Mouse (Mus musculus): ENCODE measurements around the gene Capn2. TPM values are rescaled to one million over a fixed set of nuclear protein-coding genes. Genes with fewer than 3 reads are reported as not detected.

The Capn2 gene
- polyA plus RNA-seq, 1 experiment from 2014 or later, result 23.6 TPM

DNA sequence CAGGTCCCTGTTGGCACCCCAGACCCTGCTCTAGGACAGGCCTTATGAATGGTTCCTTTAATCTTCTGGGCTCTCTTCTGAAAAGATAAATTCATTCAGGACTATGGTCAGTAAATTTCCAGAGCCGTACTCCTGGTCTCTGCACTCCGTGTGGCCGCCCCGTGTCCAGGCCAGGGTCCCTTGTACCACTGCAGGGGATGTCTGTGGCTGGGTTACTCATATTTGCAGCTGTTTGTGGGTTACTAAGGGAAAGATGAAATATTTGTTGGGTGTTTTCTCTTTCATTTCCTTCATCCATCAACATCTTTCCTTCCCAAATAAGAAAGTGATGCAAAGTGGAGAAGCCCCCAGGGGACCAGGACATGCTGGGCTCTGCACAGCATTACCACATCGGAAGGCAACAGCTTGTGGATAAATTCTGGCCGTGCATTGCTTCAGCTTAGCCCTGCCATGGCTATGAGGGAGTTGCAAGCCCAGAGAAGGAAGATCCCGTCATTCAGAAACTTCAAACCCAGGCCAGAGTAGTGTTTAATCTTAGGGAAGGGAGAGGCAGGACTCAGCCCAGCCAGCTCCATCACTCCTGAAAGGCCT, 15.5 kb downstream of the Capn2 start:
- Histone ChIP-seq H3K27ac (ENCODE audit: low read depth) (no peak overlapping the region), H3K27me3 (ENCODE audit: insufficient read depth, low read length) (no peaks in the 10 kb centered on the region), H3K4me3 (ENCODE audit: low read depth, low read length) (no peak overlapping the region), H3K9ac (replicated peaks) (no peak overlapping the region), H3K4me1 (ENCODE audit: insufficient read depth) (peaks cover 55% of the 10 kb centered on the region), H3K4me2 (ENCODE audit: low read depth, low read length) (no peak overlapping the region), H3K36me3 (replicated peaks; ENCODE audit: insufficient read depth, low read length) (0 out of 2 replicates have a peak, but pooled peaks cover 5% of the 10 kb centered on the region), H3K9me3 (ENCODE audit: low read length) (no peaks in the 10 kb centered on the region)
- TF ChIP-seq EP300 (IDR thresholded peaks at IDR 0.05; ENCODE audit: low read depth) (no peak), CTCF (IDR thresholded peaks at IDR 0.05; ENCODE audit: low read depth) (no peak)
- 74% methylated on average over 7 of the region's 7 CpGs for WGBS (ENCODE audit: insufficient replicate concordance)
- DNase-seq (no peak), ATAC-seq (no peak)

DNA sequence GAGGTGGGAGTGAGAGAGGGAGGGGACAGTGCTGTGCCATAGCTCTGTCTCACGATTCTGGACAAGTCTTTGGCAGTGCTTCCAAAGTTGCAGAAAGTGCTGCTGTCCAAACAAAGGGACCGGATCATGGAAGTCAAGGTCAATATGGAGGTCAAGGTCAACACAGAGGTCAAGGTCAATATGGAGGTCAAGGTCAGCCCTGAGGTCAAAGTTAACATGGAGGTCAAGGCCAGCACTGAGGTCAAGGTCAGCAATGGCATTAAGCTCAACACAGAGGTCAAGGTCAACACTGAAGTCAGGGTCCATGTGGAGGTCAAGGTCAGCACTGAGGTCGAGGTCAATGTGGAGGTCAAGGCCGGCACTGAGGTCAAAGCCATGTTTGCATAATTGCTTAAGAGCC, 16.6 kb downstream of the Capn2 start:
- Histone ChIP-seq H3K4me1 (ENCODE audit: insufficient read depth) (peaks cover 54% of the 10 kb centered on the region), H3K36me3 (replicated peaks; ENCODE audit: insufficient read depth, low read length) (0 out of 2 replicates have a peak, but pooled peaks cover 5% of the 10 kb centered on the region), H3K4me2 (ENCODE audit: low read depth, low read length) (no peak overlapping the region), H3K27ac (ENCODE audit: low read depth) (peak overlapping the region; percentile 84), H3K27me3 (ENCODE audit: insufficient read depth, low read length) (no peaks in the 10 kb centered on the region), H3K9ac (replicated peaks) (no peak overlapping the region), H3K9me3 (ENCODE audit: low read length) (no peaks in the 10 kb centered on the region), H3K4me3 (ENCODE audit: low read depth, low read length) (no peak overlapping the region)
- 62% methylated on average over 4 of the region's 4 CpGs for WGBS (ENCODE audit: insufficient replicate concordance)
- ATAC-seq (no peak), DNase-seq (no peak)
- TF ChIP-seq CTCF (IDR thresholded peaks at IDR 0.05; ENCODE audit: low read depth) (no peak), EP300 (IDR thresholded peaks at IDR 0.05; ENCODE audit: low read depth) (no peak)

DNA sequence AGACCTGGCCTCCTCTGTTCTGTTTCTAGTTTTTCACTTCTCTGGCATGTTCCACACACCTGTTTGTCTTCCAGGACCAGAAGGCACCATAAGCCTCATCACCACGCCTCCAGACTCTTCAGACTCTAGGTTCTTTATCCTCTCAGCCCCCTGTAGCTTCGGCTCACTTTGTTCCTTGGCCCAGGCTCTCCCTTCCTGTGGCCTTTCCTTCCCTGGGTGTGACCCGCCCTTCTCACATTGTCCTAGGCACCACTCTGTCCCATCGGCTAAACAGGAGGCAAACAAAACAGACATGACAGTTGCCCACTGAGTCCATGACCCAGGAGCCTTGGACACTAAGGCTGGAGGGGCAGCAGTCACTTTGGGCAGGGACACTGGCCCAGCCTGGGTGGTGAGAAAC, 17.2 kb downstream of the Capn2 start:
- TF ChIP-seq CTCF (IDR thresholded peaks at IDR 0.05; ENCODE audit: low read depth) (no peak), EP300 (IDR thresholded peaks at IDR 0.05; ENCODE audit: low read depth) (no peak)
- peak overlapping the region; percentile 84 for H3K27ac ChIP-seq (ENCODE audit: low read depth)
- no peak for ATAC-seq

DNA sequence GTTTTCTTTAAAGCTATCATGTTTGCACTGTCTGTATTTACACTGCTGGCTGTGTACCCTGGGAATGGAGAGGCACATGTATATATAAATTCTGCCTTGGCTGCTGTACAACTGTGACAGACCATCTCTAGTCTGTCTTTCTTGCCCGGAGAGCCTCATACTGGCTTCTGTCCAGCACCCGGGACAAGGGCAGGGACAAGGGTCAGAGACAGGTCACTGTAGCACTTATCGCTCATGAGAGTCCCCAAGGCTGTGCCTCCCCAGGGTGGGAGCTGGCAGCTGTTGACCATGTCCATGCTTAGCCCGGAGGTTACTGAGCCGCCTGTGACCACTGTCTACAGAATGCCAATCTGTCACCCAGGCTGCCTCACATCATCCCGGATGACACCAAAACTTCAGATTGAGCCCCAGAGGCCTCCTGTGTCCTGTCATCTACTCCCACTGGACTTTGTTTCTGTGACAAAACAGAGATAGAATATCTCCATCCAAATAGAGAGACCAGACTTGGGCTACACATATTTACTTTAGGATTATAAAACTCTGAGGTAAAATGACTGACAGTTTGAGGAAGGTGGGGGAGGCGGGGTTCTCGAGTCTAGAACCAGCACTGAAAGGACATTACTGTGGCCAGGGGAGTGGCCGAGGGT, 17.8 kb downstream of the Capn2 start:
- 0 out of 2 replicates have a peak, but pooled peaks cover 5% of the 10 kb centered on the region for H3K36me3 ChIP-seq (replicated peaks; ENCODE audit: insufficient read depth, low read length)
- peak; percentile 69 for DNase-seq
- H3K27me3 ChIP-seq (ENCODE audit: insufficient read depth, low read length), result no peaks in the 10 kb centered on the region
- peaks cover 60% of the 10 kb centered on the region for H3K4me1 ChIP-seq (ENCODE audit: insufficient read depth)
- H3K4me3 ChIP-seq (ENCODE audit: low read depth, low read length), result no peak overlapping the region
- H3K9ac ChIP-seq (replicated peaks), result no peak overlapping the region
- H3K9me3 ChIP-seq (ENCODE audit: low read length), result no peaks in the 10 kb centered on the region
- ATAC-seq, result peak; percentile 75
- 48% methylated on average over 9 of the region's 9 CpGs for WGBS (ENCODE audit: insufficient replicate concordance)
- TF ChIP-seq EP300 (IDR thresholded peaks at IDR 0.05; ENCODE audit: low read depth), result no peak
- H3K27ac ChIP-seq (ENCODE audit: low read depth), result peak overlapping the region; percentile 84
- H3K4me2 ChIP-seq (ENCODE audit: low read depth, low read length), result peak overlapping the region; percentile 22; the same call in 1 of the 2 replicates

More for the DNA sequence above, 17.2 kb downstream of the Capn2 start:
- DNase-seq, result no peak
- WGBS (ENCODE audit: insufficient replicate concordance), result 57% methylated on average over 4 of the region's 4 CpGs
- H3K36me3 ChIP-seq (replicated peaks; ENCODE audit: insufficient read depth, low read length), result 0 out of 2 replicates have a peak, but pooled peaks cover 5% of the 10 kb centered on the region
- no peaks in the 10 kb centered on the region for H3K9me3 ChIP-seq (ENCODE audit: low read length)
- H3K27me3 ChIP-seq (ENCODE audit: insufficient read depth, low read length), result no peaks in the 10 kb centered on the region
- no peak overlapping the region for H3K9ac ChIP-seq (replicated peaks)
- H3K4me1 ChIP-seq (ENCODE audit: insufficient read depth), result peaks cover 54% of the 10 kb centered on the region
- H3K4me3 ChIP-seq (ENCODE audit: low read depth, low read length), result no peak overlapping the region
- H3K4me2 ChIP-seq (ENCODE audit: low read depth, low read length), result no peak overlapping the region

DNA sequence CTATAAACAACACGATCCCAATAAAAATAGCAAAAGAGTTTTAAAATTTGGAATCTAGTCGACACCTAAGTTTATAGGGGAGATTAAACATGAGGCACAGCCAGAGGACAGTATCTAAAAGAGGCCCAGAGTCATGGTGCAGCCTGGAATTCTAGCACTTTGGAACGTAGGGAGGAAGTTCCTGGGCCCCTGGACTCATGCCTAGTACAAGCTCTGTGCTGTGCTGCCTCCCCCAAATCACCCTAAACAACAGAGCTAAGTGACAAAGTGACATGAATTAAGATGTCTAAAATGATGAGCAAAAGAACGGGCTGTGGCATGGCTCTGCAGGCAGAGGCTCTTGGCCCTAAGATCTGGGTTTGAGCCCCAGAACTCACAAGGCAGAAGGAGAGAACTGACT, 19.7 kb downstream of the Capn2 start:
- Histone ChIP-seq H3K27me3 (ENCODE audit: insufficient read depth, low read length) (no peaks in the 10 kb centered on the region), H3K4me2 (ENCODE audit: low read depth, low read length) (no peak overlapping the region), H3K4me1 (ENCODE audit: insufficient read depth) (peaks cover 49% of the 10 kb centered on the region), H3K36me3 (replicated peaks; ENCODE audit: insufficient read depth, low read length) (0 out of 2 replicates have a peak, but pooled peaks cover 5% of the 10 kb centered on the region), H3K9ac (replicated peaks) (no peak overlapping the region), H3K9me3 (ENCODE audit: low read length) (no peaks in the 10 kb centered on the region), H3K27ac (ENCODE audit: low read depth) (peak overlapping the region; percentile 39; the same call in 1 of the 2 replicates), H3K4me3 (ENCODE audit: low read depth, low read length) (no peak overlapping the region)
- 56% methylated on average over 4 of the region's 4 CpGs for WGBS (ENCODE audit: insufficient replicate concordance)
- TF ChIP-seq EP300 (IDR thresholded peaks at IDR 0.05; ENCODE audit: low read depth) (no peak), CTCF (IDR thresholded peaks at IDR 0.05; ENCODE audit: low read depth) (no peak)
- DNase-seq (no peak), ATAC-seq (no peak)

DNA sequence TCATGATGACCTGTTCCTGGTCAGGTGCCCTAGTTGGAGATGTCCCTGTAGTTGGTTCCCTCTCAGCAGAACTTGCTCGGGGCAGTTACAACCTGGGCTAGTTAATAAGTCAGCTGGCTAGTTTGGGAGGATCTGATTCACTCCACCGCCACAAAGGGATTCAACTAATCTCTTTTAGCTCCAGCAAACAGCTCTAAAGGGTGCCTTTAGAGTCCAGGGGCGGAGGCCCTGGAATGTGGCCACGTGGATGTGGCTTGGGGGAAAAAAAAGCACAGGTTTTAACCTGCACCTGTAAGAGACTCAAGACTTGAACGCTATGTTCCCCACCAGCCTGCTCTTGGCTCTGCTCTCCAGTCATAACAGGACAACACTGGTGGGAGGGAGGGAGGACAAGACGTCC, 20.7 kb downstream of the Capn2 start:
- TF ChIP-seq CTCF (IDR thresholded peaks at IDR 0.05; ENCODE audit: low read depth), result no peak
- TF ChIP-seq EP300 (IDR thresholded peaks at IDR 0.05; ENCODE audit: low read depth), result 0 out of 2 replicates have a peak, but pooled peaks have one; percentile 15
- ATAC-seq (no peak), DNase-seq (no peak)
- no peaks in the 10 kb centered on the region for H3K27me3 ChIP-seq (ENCODE audit: insufficient read depth, low read length)
- peaks cover 42% of the 10 kb centered on the region for H3K4me1 ChIP-seq (ENCODE audit: insufficient read depth)
- H3K4me3 ChIP-seq (ENCODE audit: low read depth, low read length), result no peak overlapping the region
- H3K9ac ChIP-seq (replicated peaks), result no peak overlapping the region; the same call in 1 of the 2 replicates
- WGBS (ENCODE audit: insufficient replicate concordance), result 58% methylated on average over 6 of the region's 6 CpGs
- no peak overlapping the region for H3K4me2 ChIP-seq (ENCODE audit: low read depth, low read length)
- H3K9me3 ChIP-seq (ENCODE audit: low read length), result no peaks in the 10 kb centered on the region
- H3K27ac ChIP-seq (ENCODE audit: low read depth), result peak overlapping the region; percentile 34; the same call in 1 of the 2 replicates
- 0 out of 2 replicates have a peak, but pooled peaks cover 7% of the 10 kb centered on the region for H3K36me3 ChIP-seq (replicated peaks; ENCODE audit: insufficient read depth, low read length)

All from liver, postnatal 0 days (tissue).